Mouse (Mus musculus): ENCODE data around the gene Ralgds. TPM values are rescaled to one million over a fixed set of nuclear protein-coding genes. Genes with fewer than 3 reads are reported as not detected.

Ralgds gene
- polyA plus RNA-seq, 1 experiment from 2014 or later: 44.8 TPM

DNA sequence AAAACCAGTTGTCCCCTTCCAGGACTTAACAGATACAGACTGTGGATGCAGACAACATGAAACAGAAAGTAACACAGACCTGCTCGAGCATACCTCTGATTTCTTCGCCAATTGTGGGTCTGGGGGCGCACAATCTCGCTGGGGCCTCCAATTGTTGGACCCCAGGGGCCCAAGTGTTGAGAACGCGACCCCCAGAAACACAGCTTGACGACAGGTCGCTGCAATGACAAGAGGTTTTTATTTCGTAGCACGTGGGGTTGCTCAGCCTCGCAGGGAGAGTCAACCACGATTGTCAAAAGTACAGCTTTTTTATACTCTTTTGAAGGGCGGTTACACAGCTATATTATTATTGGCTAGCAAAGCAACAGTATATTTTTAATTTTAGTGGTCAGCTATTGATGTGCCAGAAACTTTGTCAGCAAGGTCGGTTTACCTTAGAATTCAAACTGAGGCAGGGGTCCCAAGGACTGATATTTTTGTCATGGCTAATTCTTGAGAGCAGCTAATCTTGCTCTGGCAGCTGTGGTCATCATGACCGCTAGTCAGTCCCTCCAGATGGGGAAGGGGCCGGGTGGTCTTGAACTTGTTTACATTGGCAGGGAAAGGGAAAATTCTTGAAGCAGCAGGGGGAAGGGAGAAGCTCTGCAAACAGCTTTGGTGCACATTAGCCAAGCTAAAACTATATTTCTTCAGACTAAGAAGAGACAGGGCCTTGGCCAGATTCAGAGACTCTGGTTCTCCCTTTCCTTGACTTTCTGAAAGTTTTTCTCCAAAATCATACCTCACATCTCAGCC is 16.9 kb upstream of the Ralgds start:
- Histone ChIP-seq H3K27ac (replicated peaks; ENCODE audit: low read depth, low read length) (no peak overlapping the region), H3K9ac (replicated peaks; ENCODE audit: low read length) (no peak overlapping the region), H3K4me2 (ENCODE audit: low read depth, low read length) (no peak overlapping the region), H3K9me3 (replicated peaks; ENCODE audit: control insufficient read depth, low read length) (no peaks in the 10 kb centered on the region), H3K4me1 (ENCODE audit: control insufficient read depth, insufficient read depth, low read length) (no peaks in the 10 kb centered on the region), H3K27me3 (ENCODE audit: control insufficient read depth, insufficient read depth, low read length) (no peaks in the 10 kb centered on the region), H3K36me3 (replicated peaks; ENCODE audit: control insufficient read depth, insufficient read depth, low read depth, low read length) (no peaks in the 10 kb centered on the region), H3K4me3 (ENCODE audit: low read depth, low read length) (no peak overlapping the region)
- no peak for ATAC-seq (replicated peaks; ENCODE audit: insufficient number of reproducible peaks, low FRiP score, low TSS enrichment, low read depth)
- WGBS: 85% methylated on average over 16 of the region's 16 CpGs
- DNase-seq (ENCODE audit: low spot score): no peak

- WGBS: 81% methylated on average over 5 of the region's 5 CpGs
- Histone ChIP-seq H3K4me1 (ENCODE audit: control insufficient read depth, insufficient read depth, low read length) (no peaks in the 10 kb centered on the region), H3K4me3 (ENCODE audit: low read depth, low read length) (no peak within 1 kb of the TSS), H3K27ac (replicated peaks; ENCODE audit: low read depth, low read length) (no peak within 1 kb of the TSS), H3K9me3 (replicated peaks; ENCODE audit: control insufficient read depth, low read length) (no peaks in the 10 kb centered on the region), H3K9ac (replicated peaks; ENCODE audit: low read length) (no peak within 1 kb of the TSS), H3K27me3 (ENCODE audit: control insufficient read depth, insufficient read depth, low read length) (no peaks in the 10 kb centered on the region), H3K4me2 (ENCODE audit: low read depth, low read length) (no peak within 1 kb of the TSS), H3K36me3 (replicated peaks; ENCODE audit: control insufficient read depth, insufficient read depth, low read depth, low read length) (no peaks in the 10 kb centered on the region)
- DNase-seq (ENCODE audit: low spot score) (no peak), ATAC-seq (replicated peaks; ENCODE audit: insufficient number of reproducible peaks, low FRiP score, low TSS enrichment, low read depth) (no peak)
Measured at GRCm38 (mm10) chr2:28496671-28497070, 16.3 kb upstream of the Ralgds start, which contains the start of gene Gbgt1. Gene Gbgt1 (plus strand): TSS chr2:28496891.

DNA sequence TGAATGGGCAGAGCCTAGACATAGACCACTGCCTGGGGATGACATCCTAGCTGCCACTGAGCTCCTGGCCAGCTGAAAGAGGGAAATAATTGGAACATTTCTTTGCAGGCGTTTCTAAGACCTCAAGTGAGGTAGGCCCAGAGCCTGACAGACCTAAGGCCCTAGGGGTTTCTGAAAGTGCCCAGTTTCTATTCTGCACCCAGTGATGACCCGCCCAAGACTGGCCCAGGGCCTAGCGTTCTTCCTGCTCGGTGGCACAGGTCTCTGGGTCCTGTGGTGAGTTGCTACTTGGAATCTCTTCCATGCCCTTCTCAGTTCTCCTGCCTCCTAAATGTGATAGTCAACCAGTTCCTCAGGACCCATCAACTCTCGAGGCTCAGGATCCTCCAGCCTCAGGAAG is 15.4 kb upstream of the Ralgds start:
- Histone ChIP-seq H3K9ac (replicated peaks; ENCODE audit: low read length) (no peak overlapping the region), H3K36me3 (replicated peaks; ENCODE audit: control insufficient read depth, insufficient read depth, low read depth, low read length) (no peaks in the 10 kb centered on the region), H3K9me3 (replicated peaks; ENCODE audit: control insufficient read depth, low read length) (no peaks in the 10 kb centered on the region), H3K27ac (replicated peaks; ENCODE audit: low read depth, low read length) (no peak overlapping the region), H3K4me2 (ENCODE audit: low read depth, low read length) (no peak overlapping the region), H3K4me1 (ENCODE audit: control insufficient read depth, insufficient read depth, low read length) (no peaks in the 10 kb centered on the region), H3K4me3 (ENCODE audit: low read depth, low read length) (no peak overlapping the region), H3K27me3 (ENCODE audit: control insufficient read depth, insufficient read depth, low read length) (no peaks in the 10 kb centered on the region)
- WGBS: 83% methylated on average over 5 of the region's 5 CpGs
- DNase-seq (ENCODE audit: low spot score): no peak
- no peak for ATAC-seq (replicated peaks; ENCODE audit: insufficient number of reproducible peaks, low FRiP score, low TSS enrichment, low read depth)

- Histone ChIP-seq H3K9me3 (replicated peaks; ENCODE audit: control insufficient read depth, low read length) (no peaks in the 10 kb centered on the region), H3K4me3 (ENCODE audit: low read depth, low read length) (no peak overlapping the region), H3K27ac (replicated peaks; ENCODE audit: low read depth, low read length) (no peak overlapping the region), H3K4me1 (ENCODE audit: control insufficient read depth, insufficient read depth, low read length) (no peaks in the 10 kb centered on the region), H3K9ac (replicated peaks; ENCODE audit: low read length) (no peak overlapping the region), H3K27me3 (ENCODE audit: control insufficient read depth, insufficient read depth, low read length) (no peaks in the 10 kb centered on the region), H3K36me3 (replicated peaks; ENCODE audit: control insufficient read depth, insufficient read depth, low read depth, low read length) (no peaks in the 10 kb centered on the region), H3K4me2 (ENCODE audit: low read depth, low read length) (no peak overlapping the region)
- WGBS: 86% methylated on average over 4 of the region's 4 CpGs
- no peak for ATAC-seq (replicated peaks; ENCODE audit: insufficient number of reproducible peaks, low FRiP score, low TSS enrichment, low read depth)
- no peak for DNase-seq (ENCODE audit: low spot score)
Measured at GRCm38 (mm10) chr2:28498431-28498830, 14.5 kb upstream of the Ralgds start.

DNA sequence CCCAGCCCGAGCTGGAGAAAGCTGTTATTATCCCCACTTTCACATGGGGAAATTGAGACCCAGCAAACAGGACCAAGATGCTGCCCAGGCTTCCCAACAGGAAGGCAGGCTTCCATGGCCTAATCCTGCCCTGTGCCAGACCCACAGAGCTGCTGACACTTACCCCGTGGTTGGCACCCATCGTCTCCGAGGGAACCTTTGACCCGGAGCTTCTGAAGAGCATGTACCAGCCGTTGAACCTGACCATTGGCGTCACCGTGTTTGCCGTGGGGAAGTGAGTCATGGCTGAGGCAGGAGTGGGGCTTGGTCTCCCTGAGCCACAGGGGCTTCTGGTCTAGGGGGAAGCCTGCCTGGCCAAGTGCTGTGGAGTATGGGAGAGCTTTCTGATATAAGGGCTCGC is 9.9 kb upstream of the Ralgds start:
- H3K27me3 ChIP-seq (ENCODE audit: control insufficient read depth, insufficient read depth, low read length): no peaks in the 10 kb centered on the region
- WGBS: 87% methylated on average over 10 of the region's 10 CpGs
- no peak overlapping the region for H3K4me3 ChIP-seq (ENCODE audit: low read depth, low read length)
- H3K36me3 ChIP-seq (replicated peaks; ENCODE audit: control insufficient read depth, insufficient read depth, low read depth, low read length): no peaks in the 10 kb centered on the region
- no peaks in the 10 kb centered on the region for H3K4me1 ChIP-seq (ENCODE audit: control insufficient read depth, insufficient read depth, low read length)
- H3K9me3 ChIP-seq (replicated peaks; ENCODE audit: control insufficient read depth, low read length): no peaks in the 10 kb centered on the region
- H3K4me2 ChIP-seq (ENCODE audit: low read depth, low read length): no peak overlapping the region
- DNase-seq (ENCODE audit: low spot score): no peak
- no peak overlapping the region for H3K27ac ChIP-seq (replicated peaks; ENCODE audit: low read depth, low read length)
- H3K9ac ChIP-seq (replicated peaks; ENCODE audit: low read length): no peak overlapping the region
- no peak for ATAC-seq (replicated peaks; ENCODE audit: insufficient number of reproducible peaks, low FRiP score, low TSS enrichment, low read depth)

GRCm38 (mm10) chr2:28504676-28505075 is 8.2 kb upstream of the Ralgds start:
- Histone ChIP-seq H3K4me1 (ENCODE audit: control insufficient read depth, insufficient read depth, low read length) (no peaks in the 10 kb centered on the region), H3K9ac (replicated peaks; ENCODE audit: low read length) (no peak overlapping the region), H3K27ac (replicated peaks; ENCODE audit: low read depth, low read length) (no peak overlapping the region), H3K27me3 (ENCODE audit: control insufficient read depth, insufficient read depth, low read length) (no peaks in the 10 kb centered on the region), H3K4me2 (ENCODE audit: low read depth, low read length) (no peak overlapping the region), H3K9me3 (replicated peaks; ENCODE audit: control insufficient read depth, low read length) (no peaks in the 10 kb centered on the region), H3K4me3 (ENCODE audit: low read depth, low read length) (no peak overlapping the region), H3K36me3 (replicated peaks; ENCODE audit: control insufficient read depth, insufficient read depth, low read depth, low read length) (no peaks in the 10 kb centered on the region)
- ATAC-seq (replicated peaks; ENCODE audit: insufficient number of reproducible peaks, low FRiP score, low TSS enrichment, low read depth) (no peak), DNase-seq (ENCODE audit: low spot score) (no peak)
- 87% methylated on average over 13 of the region's 13 CpGs for WGBS

DNA sequence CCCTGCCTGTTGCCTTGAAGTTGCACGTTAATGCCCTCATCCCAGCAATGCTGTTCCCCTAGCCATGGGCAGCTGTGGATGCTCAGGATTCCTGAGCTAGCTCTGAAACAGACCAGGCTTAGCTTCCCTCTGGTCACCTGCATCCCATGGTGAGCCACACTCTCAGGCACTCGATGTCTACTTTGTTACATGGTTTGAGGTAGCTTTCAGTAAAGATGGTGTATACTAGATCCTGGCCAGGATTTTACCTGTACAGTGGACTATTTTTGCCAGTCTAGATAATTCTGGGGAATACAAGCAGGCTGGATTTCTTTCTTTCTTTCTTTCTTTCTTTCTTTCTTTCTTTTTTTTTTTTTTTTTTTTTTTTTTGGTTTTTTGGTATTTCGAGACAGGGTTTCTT is 7.1 kb upstream of the Ralgds start, which contains the start of gene Gm10134:
Gm10134 (plus strand) TSS at position 301 of the 400 bp plus-strand sequence.
- 78% methylated on average over 3 of the region's 3 CpGs for WGBS
- ATAC-seq (replicated peaks; ENCODE audit: insufficient number of reproducible peaks, low FRiP score, low TSS enrichment, low read depth): no peak
- no peaks in the 10 kb centered on the region for H3K9me3 ChIP-seq (replicated peaks; ENCODE audit: control insufficient read depth, low read length)

GRCm38 (mm10) chr2:28506291-28506690 is 6.6 kb upstream of the Ralgds start:
- Histone ChIP-seq H3K27me3 (ENCODE audit: control insufficient read depth, insufficient read depth, low read length) (no peaks in the 10 kb centered on the region), H3K27ac (replicated peaks; ENCODE audit: low read depth, low read length) (no peak overlapping the region)
- 76% methylated on average over 6 of the region's 6 CpGs for WGBS

More for the DNA sequence above, 7.1 kb upstream of the Ralgds start, which contains the start of gene Gm10134:
- DNase-seq (ENCODE audit: low spot score): no peak
- no peak within 1 kb of the TSS for H3K27ac ChIP-seq (replicated peaks; ENCODE audit: low read depth, low read length)
- no peak within 1 kb of the TSS for H3K4me3 ChIP-seq (ENCODE audit: low read depth, low read length)
- no peak within 1 kb of the TSS for H3K4me2 ChIP-seq (ENCODE audit: low read depth, low read length)
- H3K4me1 ChIP-seq (ENCODE audit: control insufficient read depth, insufficient read depth, low read length): no peaks in the 10 kb centered on the region
- H3K9ac ChIP-seq (replicated peaks; ENCODE audit: low read length): no peak within 1 kb of the TSS
- no peaks in the 10 kb centered on the region for H3K36me3 ChIP-seq (replicated peaks; ENCODE audit: control insufficient read depth, insufficient read depth, low read depth, low read length)
- H3K27me3 ChIP-seq (ENCODE audit: control insufficient read depth, insufficient read depth, low read length): no peaks in the 10 kb centered on the region

More at GRCm38 (mm10) chr2:28506291-28506690, 6.6 kb upstream of the Ralgds start:
- no peak for DNase-seq (ENCODE audit: low spot score)
- no peak overlapping the region for H3K4me3 ChIP-seq (ENCODE audit: low read depth, low read length)
- no peak overlapping the region for H3K9ac ChIP-seq (replicated peaks; ENCODE audit: low read length)
- no peak overlapping the region for H3K4me2 ChIP-seq (ENCODE audit: low read depth, low read length)
- no peaks in the 10 kb centered on the region for H3K36me3 ChIP-seq (replicated peaks; ENCODE audit: control insufficient read depth, insufficient read depth, low read depth, low read length)
- H3K9me3 ChIP-seq (replicated peaks; ENCODE audit: control insufficient read depth, low read length): no peaks in the 10 kb centered on the region
- ATAC-seq (replicated peaks; ENCODE audit: insufficient number of reproducible peaks, low FRiP score, low TSS enrichment, low read depth): no peak
- no peaks in the 10 kb centered on the region for H3K4me1 ChIP-seq (ENCODE audit: control insufficient read depth, insufficient read depth, low read length)

All from embryonic facial prominence, embryonic 11.5 days (tissue).